Mouse (Mus musculus): ENCODE measurements around the gene P3h4.
A peak's percentile ranks its signal among the peaks of the same experiment; 100 is the strongest.
"Not testable (repeated sequence)": the region's sequence is repeated elsewhere in the genome, so short reads cannot be mapped to it uniquely, and the experiment has no call there.

The P3h4 gene

DNA sequence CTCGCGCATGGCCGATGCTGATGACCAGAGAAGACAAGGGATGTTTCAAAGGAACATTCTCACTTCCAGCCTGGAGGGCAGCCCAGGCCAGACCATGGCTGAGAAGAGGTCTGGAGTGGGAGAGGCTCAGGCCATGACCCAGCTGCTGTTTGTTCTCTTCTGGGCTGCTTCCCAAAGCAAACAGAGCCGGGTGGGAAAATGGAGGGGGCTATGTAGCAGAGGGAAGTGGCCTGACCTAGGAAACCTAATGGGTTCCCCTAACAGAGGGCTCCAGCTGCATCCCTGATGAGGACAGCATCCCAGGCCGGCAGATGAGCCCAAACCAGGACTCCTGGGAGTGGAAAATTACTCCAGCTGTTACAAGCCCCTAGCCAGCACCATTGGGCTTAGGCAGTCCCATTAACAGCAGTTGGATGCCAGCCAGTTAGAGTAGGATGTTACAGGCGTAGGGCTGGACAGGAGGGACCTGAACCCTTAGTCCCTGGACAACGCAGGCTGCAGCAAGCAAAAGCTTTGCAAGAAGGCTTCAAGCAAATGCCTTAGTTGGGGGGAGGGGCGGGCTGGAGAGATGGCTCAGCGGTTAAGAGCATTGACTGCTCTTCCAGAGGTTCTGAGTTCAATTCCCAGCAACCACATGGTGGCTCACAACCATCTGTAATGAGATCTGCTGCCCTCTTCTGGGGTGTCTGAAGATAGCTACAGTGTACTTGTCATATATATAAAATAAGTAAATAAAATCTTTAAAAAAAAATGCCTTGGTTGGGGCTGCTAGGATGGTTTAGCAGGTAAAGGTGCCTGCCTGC, 23.4 kb downstream of the P3h4 start:
- peak; percentile 53 for DNase-seq

GRCm38 (mm10) chr11:100389931-100390445, 24.6 kb downstream of the P3h4 start:
- no peak for DNase-seq

GRCm38 (mm10) chr11:100388588-100388987, 26.0 kb downstream of the P3h4 start:
- no peak for DNase-seq

GRCm38 (mm10) chr11:100387589-100388375, 26.9 kb downstream of the P3h4 start:
- peak; percentile 35 for DNase-seq

DNA sequence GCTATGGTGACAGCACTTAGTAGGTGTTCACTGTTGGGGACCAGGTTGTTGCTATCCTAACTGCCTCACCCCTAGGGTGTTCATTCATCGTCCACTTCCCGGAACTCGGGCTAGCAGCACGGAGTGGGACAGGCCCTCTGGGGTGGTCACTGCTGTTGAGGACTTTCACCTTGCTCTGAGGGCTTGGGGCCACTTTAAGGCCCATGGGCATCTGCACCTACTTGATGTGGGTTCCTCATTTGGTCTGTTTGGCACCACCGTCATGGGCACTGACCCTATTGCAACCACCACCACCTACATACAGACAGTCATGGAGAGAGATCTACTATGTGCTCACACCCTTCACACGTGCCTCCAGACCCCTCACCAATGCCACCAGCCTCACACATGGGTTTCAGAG, 27.5 kb downstream of the P3h4 start:
- DNase-seq, result no peak

- DNase-seq, result no peak
These were observed 28.1 kb downstream of the P3h4 start for GRCm38 (mm10) chr11:100386586-100386985.

GRCm38 (mm10) chr11:100385016-100385415, 29.6 kb downstream of the P3h4 start:
- DNase-seq, result no peak

- DNase-seq, result no peak
These were observed 32.0 kb downstream of the P3h4 start for GRCm38 (mm10) chr11:100382682-100383081.

- DNase-seq, result no peak
These were observed 35.3 kb downstream of the P3h4 start for GRCm38 (mm10) chr11:100379311-100379710.

- DNase-seq, result no peak
These were observed 36.2 kb downstream of the P3h4 start for GRCm38 (mm10) chr11:100378446-100378845.

DNA sequence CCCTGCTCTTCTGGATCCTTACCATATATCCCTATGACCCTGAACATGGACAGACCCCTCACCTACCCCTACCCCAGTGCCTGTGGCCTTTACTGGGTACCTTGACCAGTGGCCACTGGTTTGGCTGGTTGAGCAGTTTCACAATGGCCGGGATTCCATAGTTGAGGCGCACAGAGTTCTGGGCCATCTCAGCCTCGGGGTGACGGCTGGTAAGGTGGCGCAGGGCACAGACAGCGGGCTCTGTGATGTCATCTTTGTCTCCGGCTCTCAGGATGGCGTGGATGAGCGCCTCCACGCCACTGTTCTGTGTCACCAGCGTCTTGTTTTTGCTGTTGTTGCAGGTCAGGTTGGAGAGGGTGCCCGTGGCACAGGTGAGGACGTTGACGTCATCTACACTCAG, 36.6 kb downstream of the P3h4 start:
- DNase-seq, result no peak

DNA sequence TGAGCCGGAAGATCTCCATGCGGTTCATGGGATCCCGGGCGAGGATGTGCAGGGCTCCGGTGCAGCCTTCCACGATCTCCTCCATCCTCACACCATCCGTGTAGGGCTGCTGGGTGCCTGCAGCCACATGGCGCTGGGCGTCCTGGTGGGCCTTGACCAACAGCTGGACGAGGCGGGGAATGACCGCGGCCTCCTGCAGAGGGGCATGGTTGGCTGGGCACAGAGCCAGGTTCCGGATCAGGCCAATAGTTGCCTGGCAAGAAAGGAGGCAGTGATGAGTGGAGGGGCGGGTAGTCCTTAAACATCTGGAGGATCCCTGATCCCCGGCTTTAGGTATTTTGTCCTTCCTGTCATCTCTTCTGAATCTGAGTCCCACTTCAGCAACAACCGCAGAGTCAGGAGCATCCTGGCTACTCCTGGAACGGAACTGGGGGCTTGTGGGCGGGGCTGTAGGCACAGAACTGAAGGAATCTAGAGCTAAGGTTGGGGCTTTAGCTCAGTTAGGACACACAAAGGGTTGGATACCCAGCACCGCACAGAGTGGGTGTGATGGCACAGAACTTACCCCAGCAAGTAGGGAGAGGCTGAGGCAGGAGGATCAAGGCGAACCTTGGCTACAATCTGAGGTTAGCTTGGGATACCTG, 37.8 kb downstream of the P3h4 start:
- DNase-seq, result no peak

- no peak for DNase-seq
These were observed 38.6 kb downstream of the P3h4 start for GRCm38 (mm10) chr11:100376005-100376404.

DNA sequence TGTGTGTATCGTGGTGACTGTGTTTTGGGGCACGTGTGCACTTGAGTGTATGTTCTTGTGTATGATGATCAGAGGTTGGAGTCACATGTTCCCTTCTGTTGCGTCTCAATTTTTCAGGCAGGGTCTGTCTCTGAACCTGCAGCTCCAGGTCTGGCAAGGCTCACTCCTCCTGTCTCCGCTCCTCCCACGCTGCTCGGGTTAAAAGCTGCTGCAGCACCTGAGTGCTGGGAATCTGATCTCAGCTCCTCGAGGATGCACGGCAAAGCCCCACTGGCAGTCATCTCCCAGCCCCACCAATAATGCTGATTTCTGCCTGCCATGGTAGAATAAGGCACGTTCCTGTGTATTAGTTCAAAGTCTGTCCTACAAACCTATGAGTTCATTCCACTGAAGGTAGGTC, 39.5 kb downstream of the P3h4 start:
- DNase-seq, result no peak

DNA sequence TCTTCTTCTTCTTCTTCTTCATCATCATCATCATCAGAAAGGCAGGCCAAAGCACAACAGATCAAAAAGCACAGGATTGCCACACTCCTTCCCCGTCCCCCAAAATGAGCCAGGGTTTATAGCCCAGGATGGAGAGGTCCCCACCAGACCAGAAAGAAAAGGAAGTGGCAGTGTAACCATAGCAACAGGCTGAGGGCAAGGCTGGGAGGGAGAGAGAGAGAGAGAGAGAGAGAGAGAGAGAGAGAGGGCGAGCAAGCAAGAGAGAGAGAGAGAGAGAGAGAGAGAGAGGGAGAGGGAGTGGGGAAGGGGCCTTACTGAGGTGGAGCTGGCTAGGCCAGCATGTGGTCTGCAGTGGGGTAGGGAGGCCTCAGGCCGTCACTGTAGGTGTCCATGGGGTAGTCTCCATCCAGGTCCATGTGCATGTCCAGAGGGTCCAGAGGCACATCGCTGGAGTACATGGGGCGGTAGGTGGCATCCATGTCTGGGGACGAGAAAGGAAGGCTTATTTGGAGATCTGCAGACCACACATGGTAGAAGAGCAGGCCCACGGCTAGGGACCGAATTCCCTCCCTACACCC, 42.6 kb downstream of the P3h4 start:
- no peak for DNase-seq

- no peak for DNase-seq
These were observed 44.8 kb downstream of the P3h4 start for GRCm38 (mm10) chr11:100369822-100370221.

GRCm38 (mm10) chr11:100369145-100369544, 45.5 kb downstream of the P3h4 start:
- no peak for DNase-seq

DNA sequence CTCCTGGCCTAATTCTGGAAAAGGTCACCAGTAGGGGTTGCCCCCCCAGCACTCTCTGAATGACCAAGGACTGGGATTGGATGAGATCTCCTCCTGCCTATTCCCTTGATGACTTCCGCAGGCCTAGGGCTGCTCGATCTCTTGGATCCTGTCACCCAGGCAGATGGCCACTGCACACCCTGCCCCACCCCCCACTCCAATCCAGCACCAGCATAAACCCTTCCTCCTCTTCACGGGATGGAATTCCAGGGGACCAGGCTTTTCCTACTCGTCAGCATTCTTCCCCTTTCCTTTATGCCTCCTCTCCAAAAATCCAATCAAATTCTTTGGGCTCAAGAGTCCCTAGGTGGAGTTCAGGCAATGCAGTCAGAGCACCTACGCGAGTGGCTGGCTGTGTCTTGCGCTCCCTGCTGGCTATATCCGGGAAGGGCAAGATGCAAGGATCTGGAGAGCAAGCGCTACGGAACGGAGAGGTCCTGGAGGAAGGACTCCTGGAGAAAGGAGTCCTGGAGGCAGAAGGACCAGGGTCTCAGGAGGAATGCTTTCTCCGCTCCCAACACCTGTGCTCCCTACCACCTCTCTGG, 51.6 kb downstream of the P3h4 start:
- peak; percentile 61 for DNase-seq

- DNase-seq, result peak; percentile 67
These were observed 52.2 kb downstream of the P3h4 start for GRCm38 (mm10) chr11:100362209-100362978.

- DNase-seq, result not testable (repeated sequence)
These were observed 53.6 kb downstream of the P3h4 start for GRCm38 (mm10) chr11:100361059-100361458.

GRCm38 (mm10) chr11:100360175-100360574, 54.5 kb downstream of the P3h4 start:
- DNase-seq, result no peak

All from liver (tissue).